Mouse (Mus musculus) testis, adult 2 months (tissue): ENCODE data around the gene Prrc2a.

Experiments
- CTCF ChIP-seq: fragments of 200-500 bp; IDR thresholded peaks from 2 replicates; pipeline ENCODE4 v1.5.1; 2012; ENCODE audit warnings: low read depth, mild to moderate bottlenecking, inconsistent platforms, low read length, moderate library complexity; ENCODE audit not compliant: control insufficient read depth, insufficient read depth, insufficient replicate concordance
- POLR2A ChIP-seq: fragments of 200-500 bp; IDR thresholded peaks from 2 replicates; pipeline ENCODE4 v1.6.1; 2012; ENCODE audit warnings: low read depth, mild to moderate bottlenecking, inconsistent platforms, low read length, moderate library complexity; ENCODE audit not compliant: control insufficient read depth

DNA sequence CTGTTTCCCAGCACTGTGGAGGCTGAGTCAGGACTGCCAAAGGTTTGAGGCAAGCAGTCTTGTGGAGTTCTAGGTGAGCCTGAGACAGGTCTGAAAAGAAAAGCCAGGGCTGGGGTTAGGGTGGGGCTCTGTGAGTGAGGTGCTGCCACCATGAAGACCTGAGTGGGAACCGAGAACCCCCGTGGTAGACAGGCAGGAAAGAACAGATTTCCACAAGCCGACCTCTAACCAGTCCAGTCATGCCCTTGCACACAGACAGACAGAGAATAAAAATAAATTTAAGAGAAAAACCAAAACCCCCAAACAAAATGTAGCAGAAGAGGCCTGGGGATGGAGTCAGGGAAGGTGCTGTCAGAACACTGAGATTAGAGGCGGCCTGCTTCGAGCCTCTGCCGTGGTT lies 10.7 kb upstream of the Prrc2a start:
- TF ChIP-seq CTCF (no peak), POLR2A (no peak)
